Mouse (Mus musculus) cerebellum, adult 2 months (tissue): ENCODE results near the gene C1qb.

Experiments used
- CTCF ChIP-seq: fragments of 200-500 bp; IDR thresholded peaks from 2 replicates; pipeline ENCODE4 v1.5.1; 2011; ENCODE audit warnings: low read depth, mild to moderate bottlenecking, control low read depth, low read length, moderate library complexity, borderline replicate concordance; ENCODE audit not compliant: insufficient read depth
- POLR2A ChIP-seq: fragments of 200-500 bp; IDR thresholded peaks from 2 replicates; pipeline ENCODE4 v1.6.1; 2011; ENCODE audit warnings: low read length, control low read depth, borderline replicate concordance; ENCODE audit not compliant: insufficient read depth

DNA sequence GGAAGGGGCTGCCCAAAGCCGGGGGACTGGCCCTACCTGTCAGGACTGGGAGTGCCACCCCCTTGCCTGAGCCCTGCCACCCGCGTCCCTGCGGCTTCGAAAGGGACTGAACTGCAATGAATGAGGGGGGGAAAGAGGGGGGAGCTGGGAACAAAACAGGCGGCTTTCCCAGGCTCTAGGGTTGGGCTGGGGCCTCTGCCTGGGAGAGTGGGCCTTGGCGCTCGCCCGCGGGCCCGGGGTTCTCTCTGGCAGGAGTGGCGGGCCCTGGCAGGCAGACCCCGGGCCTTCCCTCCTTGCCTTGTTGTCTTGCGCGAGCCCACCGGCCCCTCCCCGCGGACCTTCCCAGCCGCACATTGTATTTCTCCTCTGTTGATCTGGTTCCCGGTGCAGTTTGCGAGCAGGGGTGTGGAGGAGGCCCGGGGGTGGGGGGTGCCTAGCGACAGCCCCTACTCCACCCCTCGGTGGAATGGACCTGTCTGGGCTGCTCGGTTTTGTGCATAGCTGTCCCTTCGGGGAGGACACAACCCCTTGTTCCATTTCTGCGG lies 49.5 kb downstream of the C1qb start:
- TF ChIP-seq CTCF (no peak), POLR2A (no peak)
